Mouse (Mus musculus) neural tube, embryonic 10.5 days (tissue): ENCODE results near the gene Pdf.
"Not testable (repeated sequence)": the region's sequence is repeated elsewhere in the genome, so short reads cannot be mapped to it uniquely, and the experiment has no call there.

Source experiments
- DNase-seq: peaks from one replicate; pipeline ENCODE4 v3.0.0-alpha.2; 2017; ENCODE audit warnings: low spot score; ENCODE audit errors: extremely low spot score

Pdf gene

GRCm38 (mm10) chr8:107036626-107037025 lies 11.8 kb downstream of the Pdf start:
- DNase-seq: no peak

- DNase-seq: no peak
Measured at GRCm38 (mm10) chr8:107035641-107036040, 12.8 kb downstream of the Pdf start.

- DNase-seq: not testable (repeated sequence)
Measured at GRCm38 (mm10) chr8:107033609-107034008, 14.8 kb downstream of the Pdf start.

GRCm38 (mm10) chr8:107031577-107032090 lies 16.8 kb downstream of the Pdf start:
- no peak for DNase-seq

GRCm38 (mm10) chr8:107030650-107031576 lies 17.5 kb downstream of the Pdf start, which contains the start of gene Vps4a:
Gene Vps4a (plus strand): TSS chr8:107031222.
- DNase-seq: peak; percentile 99

- no peak for DNase-seq
Measured at GRCm38 (mm10) chr8:107030058-107030457, 18.4 kb downstream of the Pdf start.

- no peak for DNase-seq
Measured at GRCm38 (mm10) chr8:107029310-107029709, 19.1 kb downstream of the Pdf start.

- DNase-seq: no peak
Measured at GRCm38 (mm10) chr8:107023479-107023878, 24.9 kb downstream of the Pdf start.

- DNase-seq: no peak
Measured at GRCm38 (mm10) chr8:107014915-107015314, 33.5 kb downstream of the Pdf start.

GRCm38 (mm10) chr8:107012666-107013065 lies 35.7 kb downstream of the Pdf start:
- no peak for DNase-seq

- DNase-seq: no peak
Measured at GRCm38 (mm10) chr8:107007795-107008194, 40.6 kb downstream of the Pdf start.

GRCm38 (mm10) chr8:107002532-107002931 lies 45.9 kb downstream of the Pdf start:
- peak; percentile 84 for DNase-seq

GRCm38 (mm10) chr8:106999068-106999467 lies 49.3 kb downstream of the Pdf start:
- DNase-seq: no peak

GRCm38 (mm10) chr8:106997416-106997815 lies 51.0 kb downstream of the Pdf start:
- no peak for DNase-seq

- DNase-seq: not testable (repeated sequence)
Measured at GRCm38 (mm10) chr8:106996339-106996738, 52.1 kb downstream of the Pdf start.
